Mouse (Mus musculus): ENCODE data around the gene Ubxn10. TPM values are rescaled to one million over a fixed set of nuclear protein-coding genes. Genes with fewer than 3 reads are reported as not detected.

Gene Ubxn10
- polyA plus RNA-seq, 1 experiment from 2014 or later, result 0.68 TPM

DNA sequence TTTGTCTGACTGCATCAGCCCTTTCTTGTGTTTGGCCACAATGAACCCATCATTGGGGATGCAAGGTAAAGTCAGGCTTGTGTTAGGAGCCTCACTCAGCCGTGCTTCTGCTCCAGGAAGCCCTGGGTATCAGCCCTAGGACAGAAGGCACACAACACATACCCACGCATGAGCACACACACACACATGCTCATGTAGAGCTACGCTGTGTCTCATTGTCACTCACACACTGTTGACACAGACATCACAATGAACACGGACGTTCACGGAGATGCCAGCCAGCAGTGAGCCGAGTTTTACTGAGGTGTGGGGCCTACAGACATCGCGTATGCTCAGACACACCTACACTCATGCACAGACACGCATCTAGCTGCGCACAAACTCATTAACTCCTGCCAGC lies 19.0 kb upstream of the Ubxn10 start:
- ATAC-seq (ENCODE audit: extremely low read depth, insufficient number of reproducible peaks, low FRiP score, low TSS enrichment), result no peak
- Histone ChIP-seq H3K36me3 (no peaks in the 10 kb centered on the region), H3K4me2 (no peak overlapping the region), H3K9ac (no peak overlapping the region), H3K4me3 (no peak overlapping the region), H3K9me3 (no peaks in the 10 kb centered on the region), H3K4me1 (peaks cover 11% of the 10 kb centered on the region), H3K27ac (replicated peaks) (no peak overlapping the region), H3K27me3 (replicated peaks) (0 out of 2 replicates have a peak, but pooled peaks cover 3% of the 10 kb centered on the region)
- WGBS, result 71% methylated on average over 11 of the region's 11 CpGs

DNA sequence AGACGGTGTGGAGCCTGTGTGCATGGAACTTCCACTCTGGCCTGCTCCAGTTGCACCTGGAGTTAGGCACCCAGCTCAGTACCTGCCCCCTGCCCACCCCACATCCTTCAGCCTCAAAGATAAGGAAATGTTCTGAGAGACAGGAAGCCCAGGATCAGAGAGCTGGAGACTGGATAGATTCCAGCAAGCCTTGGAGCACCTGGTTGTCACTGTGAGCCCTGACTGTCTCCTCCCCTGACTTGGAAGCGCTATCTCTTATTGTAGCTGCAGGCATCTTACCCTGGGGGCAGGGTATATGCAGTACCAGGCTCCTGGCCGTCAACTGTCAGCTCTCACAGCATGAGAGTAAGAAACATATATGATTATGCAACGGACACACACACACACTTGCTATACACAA lies 18.5 kb upstream of the Ubxn10 start:
- H3K27ac ChIP-seq (replicated peaks), result no peak overlapping the region
- no peak for ATAC-seq (ENCODE audit: extremely low read depth, insufficient number of reproducible peaks, low FRiP score, low TSS enrichment)
- WGBS, result 53% methylated on average over 4 of the region's 4 CpGs

DNA sequence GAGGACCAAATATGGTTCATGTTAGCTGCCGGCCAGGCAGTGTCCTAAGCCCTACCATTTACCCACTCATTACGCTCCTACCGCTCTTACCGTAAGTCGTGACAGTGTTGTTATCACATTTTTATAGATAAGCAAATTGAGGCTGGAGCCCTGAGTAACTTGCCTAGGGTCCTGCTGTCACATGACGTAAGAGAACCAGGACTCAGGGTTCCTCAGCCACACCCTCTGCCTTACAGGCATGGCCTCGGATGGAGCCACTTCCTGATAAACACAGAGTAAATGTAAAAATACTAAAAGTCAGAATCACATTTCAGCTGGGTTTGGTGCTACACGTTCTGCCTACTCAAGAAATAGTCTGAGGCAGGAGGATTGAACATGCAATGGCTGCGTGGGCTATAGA lies 17.5 kb upstream of the Ubxn10 start:
- no peak for ATAC-seq (ENCODE audit: extremely low read depth, insufficient number of reproducible peaks, low FRiP score, low TSS enrichment)
- Histone ChIP-seq H3K9me3 (no peaks in the 10 kb centered on the region), H3K4me2 (no peak overlapping the region), H3K27me3 (replicated peaks) (0 out of 2 replicates have a peak, but pooled peaks cover 15% of the 10 kb centered on the region), H3K4me3 (no peak overlapping the region), H3K36me3 (no peaks in the 10 kb centered on the region), H3K4me1 (peaks cover 11% of the 10 kb centered on the region), H3K27ac (replicated peaks) (no peak overlapping the region), H3K9ac (no peak overlapping the region)
- 36% methylated on average over 9 of the region's 9 CpGs for WGBS

More for the DNA sequence above, 18.5 kb upstream of the Ubxn10 start:
- H3K9ac ChIP-seq, result no peak overlapping the region
- no peaks in the 10 kb centered on the region for H3K9me3 ChIP-seq
- no peak overlapping the region for H3K4me3 ChIP-seq
- H3K27me3 ChIP-seq (replicated peaks), result 0 out of 2 replicates have a peak, but pooled peaks cover 6% of the 10 kb centered on the region
- H3K4me1 ChIP-seq, result peaks cover 11% of the 10 kb centered on the region
- H3K4me2 ChIP-seq, result no peak overlapping the region
- no peaks in the 10 kb centered on the region for H3K36me3 ChIP-seq

DNA sequence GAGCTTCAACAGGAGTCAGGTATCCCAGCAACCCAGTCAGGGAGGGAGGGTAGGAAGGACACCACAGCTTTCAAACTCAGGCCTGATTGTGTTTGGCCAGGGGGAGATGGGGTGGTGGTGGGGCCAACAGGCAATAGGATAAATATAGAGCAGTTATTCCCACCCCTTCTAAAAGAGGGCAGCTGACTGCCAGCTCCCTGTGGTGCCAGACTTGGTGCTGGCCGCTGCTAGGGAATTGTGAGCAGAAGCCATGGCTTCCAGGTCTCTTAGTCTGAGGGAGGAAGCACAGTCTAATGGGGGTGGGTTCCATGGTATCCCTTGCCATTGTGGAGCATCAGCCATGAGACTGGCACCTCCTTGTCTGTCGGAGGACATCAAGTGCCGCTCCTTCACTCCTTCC lies 16.6 kb upstream of the Ubxn10 start:
- 71% methylated on average over 3 of the region's 3 CpGs for WGBS
- Histone ChIP-seq H3K4me3 (no peak overlapping the region), H3K9me3 (no peaks in the 10 kb centered on the region), H3K4me1 (peaks cover 6% of the 10 kb centered on the region; the same call in 1 of the 2 replicates), H3K9ac (no peak overlapping the region), H3K4me2 (no peak overlapping the region), H3K27ac (replicated peaks) (no peak overlapping the region), H3K27me3 (replicated peaks) (peaks cover 22% of the 10 kb centered on the region; the same call in 1 of the 2 replicates), H3K36me3 (no peaks in the 10 kb centered on the region)
- no peak for ATAC-seq (ENCODE audit: extremely low read depth, insufficient number of reproducible peaks, low FRiP score, low TSS enrichment)

DNA sequence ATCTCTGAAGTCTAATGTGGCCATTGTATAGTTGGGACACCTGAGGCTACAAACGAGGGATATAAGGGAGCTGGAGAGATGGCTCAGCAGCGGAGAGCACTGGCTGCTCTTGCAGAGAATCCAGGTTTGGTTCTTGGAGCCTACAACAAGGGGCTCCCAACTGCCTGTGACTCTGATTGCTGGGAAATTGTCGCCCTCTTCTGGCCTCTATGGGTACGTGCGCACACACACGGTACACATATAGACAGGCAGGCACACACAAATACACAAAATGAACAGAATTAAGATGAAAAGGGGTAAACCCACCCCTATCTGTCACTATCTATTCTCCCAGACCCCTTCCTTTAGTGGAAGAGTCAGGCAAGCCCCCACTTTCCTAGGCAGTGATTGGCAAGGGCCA lies 15.6 kb upstream of the Ubxn10 start:
- Histone ChIP-seq H3K4me2 (no peak overlapping the region), H3K9ac (no peak overlapping the region), H3K27ac (replicated peaks) (no peak overlapping the region), H3K4me3 (no peak overlapping the region), H3K36me3 (no peaks in the 10 kb centered on the region), H3K27me3 (replicated peaks) (peaks cover 29% of the 10 kb centered on the region; the same call in 1 of the 2 replicates), H3K9me3 (no peaks in the 10 kb centered on the region), H3K4me1 (peaks cover 6% of the 10 kb centered on the region; the same call in 1 of the 2 replicates)
- no peak for ATAC-seq (ENCODE audit: extremely low read depth, insufficient number of reproducible peaks, low FRiP score, low TSS enrichment)
- 80% methylated on average over 6 of the region's 6 CpGs for WGBS

DNA sequence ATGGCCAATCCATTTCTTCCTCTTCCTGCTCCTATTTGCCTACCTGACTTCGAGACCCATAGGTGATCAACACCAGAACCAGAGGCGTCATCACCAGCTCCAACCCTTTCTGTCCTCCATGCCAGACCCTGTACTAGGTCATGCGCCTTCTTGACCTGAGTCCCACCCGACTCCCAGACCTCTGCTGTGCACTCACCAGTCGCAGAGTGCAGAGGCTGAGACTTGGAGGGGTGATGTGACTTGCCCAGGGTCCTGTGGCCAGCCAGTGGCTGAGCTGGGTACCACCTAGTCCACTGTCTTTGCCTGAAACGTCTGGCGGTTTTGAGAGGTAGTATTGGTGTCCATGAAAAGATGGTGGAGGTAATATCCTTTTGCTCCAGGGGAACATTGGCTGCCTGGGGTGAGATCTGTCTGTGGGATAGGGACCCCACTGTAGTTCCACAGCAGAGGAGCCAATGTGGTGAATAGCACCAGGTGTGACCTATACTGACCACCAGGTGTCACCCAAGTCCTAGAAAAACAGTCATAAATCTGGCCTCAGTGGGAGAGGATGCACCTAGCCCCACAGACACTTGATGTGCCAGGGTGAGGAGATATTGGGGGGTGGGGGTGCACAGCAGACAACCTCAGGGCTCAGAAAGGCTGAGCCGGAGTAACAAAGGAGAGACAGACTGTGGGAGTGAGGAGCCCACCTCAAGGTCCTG lies 11.6 kb upstream of the Ubxn10 start:
- WGBS, result 44% methylated on average over 8 of the region's 8 CpGs
- H3K4me1 ChIP-seq, result no peaks in the 10 kb centered on the region
- H3K9ac ChIP-seq, result no peak overlapping the region
- H3K27me3 ChIP-seq (replicated peaks), result peaks cover 52% of the 10 kb centered on the region
- H3K9me3 ChIP-seq, result no peaks in the 10 kb centered on the region
- no peaks in the 10 kb centered on the region for H3K36me3 ChIP-seq
- ATAC-seq (ENCODE audit: extremely low read depth, insufficient number of reproducible peaks, low FRiP score, low TSS enrichment), result no peak
- H3K4me2 ChIP-seq, result no peak overlapping the region
- no peak overlapping the region for H3K27ac ChIP-seq (replicated peaks)
- H3K4me3 ChIP-seq, result no peak overlapping the region

DNA sequence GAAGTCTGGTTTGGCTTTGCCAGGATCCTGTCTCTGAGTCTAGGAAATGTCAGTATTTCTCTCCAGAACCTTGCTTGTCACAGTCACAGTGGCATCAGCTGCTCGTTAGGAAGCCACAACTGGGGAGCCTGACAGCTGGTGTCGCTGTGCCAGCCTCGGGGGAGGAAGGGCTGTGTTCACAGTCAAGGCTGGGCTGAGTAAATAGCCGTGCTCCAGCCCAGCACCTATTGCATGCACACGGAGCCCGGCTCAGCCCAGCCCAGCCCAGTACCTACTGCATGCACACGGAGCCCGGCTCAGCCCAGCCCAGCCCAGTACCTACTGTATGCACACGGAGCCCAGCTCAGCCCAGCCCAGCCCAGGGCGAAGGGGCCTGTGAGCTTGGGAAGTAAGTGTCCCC lies 10.9 kb upstream of the Ubxn10 start:
- Histone ChIP-seq H3K27ac (replicated peaks) (no peak overlapping the region), H3K9me3 (no peaks in the 10 kb centered on the region)
- WGBS, result 56% methylated on average over 9 of the region's 10 CpGs

DNA sequence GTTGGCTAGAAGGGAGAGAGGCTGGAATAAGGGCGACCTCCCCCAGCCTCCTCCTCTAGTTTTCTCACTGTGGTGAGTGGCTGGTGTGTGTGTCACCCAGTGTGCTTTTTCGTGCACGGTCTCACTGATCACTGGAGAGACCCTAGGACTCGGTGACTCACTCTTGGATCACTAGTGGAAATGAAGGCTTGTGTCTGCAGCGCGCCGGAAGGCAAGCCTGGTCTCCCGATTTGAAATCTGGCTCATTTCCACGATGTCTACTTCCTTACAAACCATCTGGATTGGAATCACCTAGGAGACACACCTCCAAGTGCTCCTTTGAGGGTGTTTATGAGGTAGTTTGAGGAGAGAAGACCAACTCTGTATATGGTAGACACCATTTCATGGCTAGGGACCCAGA lies 9.9 kb upstream of the Ubxn10 start:
- no peaks in the 10 kb centered on the region for H3K4me1 ChIP-seq
- H3K27me3 ChIP-seq (replicated peaks), result peaks cover 65% of the 10 kb centered on the region
- no peaks in the 10 kb centered on the region for H3K36me3 ChIP-seq
- no peak overlapping the region for H3K4me2 ChIP-seq
- H3K9ac ChIP-seq, result no peak overlapping the region
- H3K27ac ChIP-seq (replicated peaks), result no peak overlapping the region
- 76% methylated on average over 9 of the region's 9 CpGs for WGBS
- H3K9me3 ChIP-seq, result no peaks in the 10 kb centered on the region
- no peak overlapping the region for H3K4me3 ChIP-seq
- ATAC-seq (ENCODE audit: extremely low read depth, insufficient number of reproducible peaks, low FRiP score, low TSS enrichment), result no peak

More for the DNA sequence above, 10.9 kb upstream of the Ubxn10 start:
- peaks cover 59% of the 10 kb centered on the region for H3K27me3 ChIP-seq (replicated peaks)
- no peaks in the 10 kb centered on the region for H3K36me3 ChIP-seq
- ATAC-seq (ENCODE audit: extremely low read depth, insufficient number of reproducible peaks, low FRiP score, low TSS enrichment), result no peak
- H3K4me2 ChIP-seq, result no peak overlapping the region
- H3K4me1 ChIP-seq, result no peaks in the 10 kb centered on the region
- H3K9ac ChIP-seq, result no peak overlapping the region
- H3K4me3 ChIP-seq, result no peak overlapping the region

DNA sequence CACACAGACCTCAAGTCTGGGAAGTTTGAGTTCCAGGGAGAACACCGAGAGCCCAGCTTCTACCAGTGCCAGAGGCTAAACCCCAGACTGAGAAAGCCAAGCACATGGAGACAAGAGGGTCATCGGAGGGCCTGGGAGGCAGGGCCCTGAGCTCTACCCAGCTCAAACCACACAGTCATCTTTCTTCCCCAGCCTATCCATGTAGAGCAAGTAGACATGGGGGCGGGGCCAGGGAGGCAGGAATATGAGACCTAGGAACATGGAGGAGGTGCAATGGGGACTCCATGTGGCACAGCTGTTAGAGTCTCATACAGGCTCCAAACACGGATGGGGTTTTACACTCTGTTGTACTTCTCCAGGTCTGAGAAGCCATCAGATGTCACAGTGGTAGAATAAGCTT lies 8.9 kb upstream of the Ubxn10 start:
- H3K27ac ChIP-seq (replicated peaks), result no peak overlapping the region
- WGBS, result 66% methylated on average over 4 of the region's 4 CpGs

DNA sequence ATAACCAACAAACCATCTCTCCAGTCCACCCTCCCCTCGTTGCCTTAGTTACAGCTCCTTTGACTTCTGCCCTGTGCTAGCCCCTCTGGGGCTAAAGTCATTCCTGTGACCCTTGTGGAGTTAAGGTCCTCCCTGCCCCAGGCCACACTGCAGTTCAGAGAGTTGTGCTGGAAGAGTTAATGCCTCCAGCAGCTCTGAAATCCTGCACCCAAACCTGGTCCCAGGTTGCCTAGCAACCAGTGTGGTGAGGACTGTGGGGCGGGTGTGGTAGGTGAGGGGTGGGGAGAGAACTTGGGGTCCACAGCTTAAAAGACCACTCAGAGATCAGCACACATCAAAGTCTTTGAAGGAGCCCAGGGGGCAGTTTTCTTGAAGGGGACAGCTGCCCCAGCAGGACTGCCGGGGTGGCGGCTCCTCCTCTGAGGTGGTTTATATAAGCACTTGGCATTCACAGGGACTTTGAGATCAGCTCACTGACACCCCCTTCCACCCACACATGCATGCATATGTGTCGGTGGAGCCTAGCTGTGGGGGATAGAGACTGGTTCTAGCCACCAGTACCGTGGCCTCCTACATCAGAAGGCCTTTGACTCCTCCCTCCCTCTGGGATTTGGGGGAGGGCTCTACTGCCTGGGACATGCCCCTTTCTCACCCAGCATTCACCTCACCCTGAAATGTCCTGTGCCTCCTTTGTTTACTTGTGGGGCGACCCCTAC lies 2.3 kb upstream of the Ubxn10 start:
- H3K9ac ChIP-seq, result no peak overlapping the region
- 0 out of 2 replicates have a peak, but pooled peaks cover 3% of the 10 kb centered on the region for H3K4me1 ChIP-seq
- no peaks in the 10 kb centered on the region for H3K9me3 ChIP-seq
- ATAC-seq (ENCODE audit: extremely low read depth, insufficient number of reproducible peaks, low FRiP score, low TSS enrichment), result no peak
- no peak overlapping the region for H3K27ac ChIP-seq (replicated peaks)
- H3K36me3 ChIP-seq, result no peaks in the 10 kb centered on the region
- no peak overlapping the region for H3K4me3 ChIP-seq
- no peak overlapping the region for H3K4me2 ChIP-seq
- peaks cover 33% of the 10 kb centered on the region for H3K27me3 ChIP-seq (replicated peaks)
- WGBS, result 23% methylated on average over 7 of the region's 7 CpGs

More for the DNA sequence above, 8.9 kb upstream of the Ubxn10 start:
- H3K4me2 ChIP-seq, result no peak overlapping the region
- H3K4me1 ChIP-seq, result no peaks in the 10 kb centered on the region
- no peaks in the 10 kb centered on the region for H3K36me3 ChIP-seq
- H3K27me3 ChIP-seq (replicated peaks), result peaks cover 68% of the 10 kb centered on the region
- no peak overlapping the region for H3K9ac ChIP-seq
- H3K9me3 ChIP-seq, result no peaks in the 10 kb centered on the region
- ATAC-seq (ENCODE audit: extremely low read depth, insufficient number of reproducible peaks, low FRiP score, low TSS enrichment), result no peak
- H3K4me3 ChIP-seq, result no peak overlapping the region

DNA sequence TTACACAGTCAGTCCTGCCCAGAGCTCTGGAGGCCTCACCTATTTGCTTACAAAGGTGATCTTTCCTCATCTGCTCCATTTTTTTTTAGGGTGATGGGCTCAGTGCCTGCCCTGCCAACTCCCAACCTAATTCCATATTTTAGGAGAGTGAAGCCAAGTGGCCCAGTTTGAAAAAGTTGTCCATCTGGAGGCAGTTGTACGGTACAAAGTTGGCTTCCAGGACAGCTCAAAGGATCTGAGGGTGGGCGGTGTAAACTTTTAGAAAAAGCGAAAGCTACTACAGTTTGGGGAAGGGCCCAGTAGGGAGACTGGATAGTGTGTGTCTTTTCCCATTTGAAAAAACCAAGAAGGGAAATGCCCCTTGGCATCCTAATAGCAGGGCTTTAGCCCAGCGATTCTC lies 2.1 kb downstream of the Ubxn10 start:
- ATAC-seq (ENCODE audit: extremely low read depth, insufficient number of reproducible peaks, low FRiP score, low TSS enrichment), result no peak
- H3K4me1 ChIP-seq, result peaks cover 3% of the 10 kb centered on the region; the same call in 1 of the 2 replicates
- no peaks in the 10 kb centered on the region; the same call in 1 of the 2 replicates for H3K9me3 ChIP-seq
- H3K27me3 ChIP-seq (replicated peaks), result 0 out of 2 replicates have a peak, but pooled peaks cover under 1% of the 10 kb centered on the region
- no peaks in the 10 kb centered on the region for H3K36me3 ChIP-seq
- H3K27ac ChIP-seq (replicated peaks), result no peak overlapping the region
- no peak overlapping the region for H3K9ac ChIP-seq
- 82% methylated on average over 4 of the region's 4 CpGs for WGBS
- no peak overlapping the region for H3K4me2 ChIP-seq
- H3K4me3 ChIP-seq, result no peak overlapping the region
